Mouse (Mus musculus) erythroblast, adult 5-6 weeks (primary cell): Measurements from ENCODE around the gene Msmp. TPM values are rescaled to one million over a fixed set of nuclear protein-coding genes. Genes with fewer than 3 reads are reported as not detected.
A peak's percentile ranks its signal among the peaks of the same experiment; 100 is the strongest.
"Not testable (repeated sequence)": the region's sequence is repeated elsewhere in the genome, so short reads cannot be mapped to it uniquely, and the experiment has no call there.

Source experiments
- ATAC-seq: replicated peaks from 2 replicates; pipeline ENCODE4 v1.8.0; 2016; ENCODE audit warnings: moderate number of reproducible peaks, mild to moderate bottlenecking, moderate TSS enrichment, inconsistent platforms; ENCODE audit not compliant: poor library complexity, low FRiP score, severe bottlenecking
- total RNA-seq, 2 experiments: library from RNA; stranded (forward) in 1 of 2; stranded (reverse) in 1 of 2; fragments of 150-400 nt in 1 of 2; fragments of 200-764, 138-1000 nt in 1 of 2; gene quantifications; 2 replicates each; pipeline versions ENCODE4 v1.2.3 to v1.2.4; 2015 to 2017; ENCODE audit warnings: low replicate concordance in 2 of 2

Msmp gene
- total RNA-seq, 2 experiments from 2014 or later: not detected

GRCm38 (mm10) chr4:43563601-43563875 is 20.8 kb downstream of the Msmp start:
- ATAC-seq: no peak

DNA sequence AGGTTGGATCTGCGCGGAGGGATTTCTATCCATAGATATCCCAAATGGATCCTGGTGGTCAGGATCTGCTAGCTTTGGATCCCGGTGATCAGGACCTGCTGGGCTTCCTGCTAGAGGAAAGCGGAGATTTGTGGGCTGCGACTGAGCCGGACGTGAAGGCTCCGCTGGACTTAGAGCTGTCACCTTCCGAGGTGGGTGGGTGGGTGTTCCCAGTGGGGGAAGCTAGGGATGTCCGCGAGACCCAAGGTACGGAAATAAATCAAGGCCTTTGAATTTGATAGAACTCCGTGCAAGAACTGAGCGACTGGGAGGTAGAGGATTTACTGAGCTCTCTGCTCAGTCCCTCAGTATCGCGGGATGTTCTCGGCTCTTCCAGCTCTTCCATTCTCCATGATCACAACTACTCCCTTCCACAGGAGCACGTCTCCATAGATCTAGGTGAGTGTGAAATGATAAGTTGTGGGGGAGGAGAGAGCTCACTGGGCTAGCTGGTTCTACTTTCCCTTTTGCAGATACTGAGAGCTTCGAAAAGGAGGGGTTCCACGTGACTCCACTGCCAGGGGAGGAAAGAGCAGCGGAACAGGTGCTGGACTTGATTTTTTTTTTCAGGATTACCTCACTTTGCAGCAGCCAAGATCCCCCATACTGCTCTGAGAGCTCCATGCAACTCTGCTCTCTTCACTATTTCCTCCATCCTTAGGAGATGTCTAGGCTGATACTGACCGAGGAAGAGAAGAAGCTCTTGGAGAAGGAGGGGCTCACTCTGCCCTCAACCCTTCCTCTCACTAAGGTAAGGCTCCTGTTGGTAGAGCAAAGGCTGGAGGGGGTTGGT is 21.3 kb downstream of the Msmp start:
- ATAC-seq: no peak

- peak; percentile 83 for ATAC-seq
Observed at GRCm38 (mm10) chr4:43561997-43562768, 22.1 kb downstream of the Msmp start, which contains the start of the genes Creb3 and Tln1. Gene Creb3 (plus strand): TSS chr4:43562332. Gene Tln1 (minus strand): TSS chr4:43562691.

GRCm38 (mm10) chr4:43561436-43561996 is 22.8 kb downstream of the Msmp start:
- peak; percentile 58 for ATAC-seq

DNA sequence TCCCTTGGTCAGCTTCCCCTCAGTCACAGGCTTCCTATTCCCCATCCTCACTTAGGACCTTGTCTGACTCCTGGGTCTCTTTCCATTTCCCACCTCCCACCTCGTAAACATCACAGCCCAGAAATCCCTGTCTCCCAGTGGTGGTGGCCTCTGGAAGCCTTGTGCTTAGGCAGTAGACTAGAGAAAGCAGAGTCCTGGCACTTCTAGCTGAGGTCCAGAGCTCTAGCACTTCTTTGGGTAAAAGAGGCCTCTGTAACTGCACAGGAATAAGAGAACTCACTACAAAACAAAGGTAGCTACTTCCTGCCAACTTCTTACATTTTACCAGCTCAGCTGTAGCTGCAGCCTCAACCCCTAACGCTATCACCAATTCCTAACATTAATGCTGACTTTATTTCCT is 23.3 kb downstream of the Msmp start:
- ATAC-seq: no peak

GRCm38 (mm10) chr4:43560243-43560611 is 24.1 kb downstream of the Msmp start:
- no peak for ATAC-seq

DNA sequence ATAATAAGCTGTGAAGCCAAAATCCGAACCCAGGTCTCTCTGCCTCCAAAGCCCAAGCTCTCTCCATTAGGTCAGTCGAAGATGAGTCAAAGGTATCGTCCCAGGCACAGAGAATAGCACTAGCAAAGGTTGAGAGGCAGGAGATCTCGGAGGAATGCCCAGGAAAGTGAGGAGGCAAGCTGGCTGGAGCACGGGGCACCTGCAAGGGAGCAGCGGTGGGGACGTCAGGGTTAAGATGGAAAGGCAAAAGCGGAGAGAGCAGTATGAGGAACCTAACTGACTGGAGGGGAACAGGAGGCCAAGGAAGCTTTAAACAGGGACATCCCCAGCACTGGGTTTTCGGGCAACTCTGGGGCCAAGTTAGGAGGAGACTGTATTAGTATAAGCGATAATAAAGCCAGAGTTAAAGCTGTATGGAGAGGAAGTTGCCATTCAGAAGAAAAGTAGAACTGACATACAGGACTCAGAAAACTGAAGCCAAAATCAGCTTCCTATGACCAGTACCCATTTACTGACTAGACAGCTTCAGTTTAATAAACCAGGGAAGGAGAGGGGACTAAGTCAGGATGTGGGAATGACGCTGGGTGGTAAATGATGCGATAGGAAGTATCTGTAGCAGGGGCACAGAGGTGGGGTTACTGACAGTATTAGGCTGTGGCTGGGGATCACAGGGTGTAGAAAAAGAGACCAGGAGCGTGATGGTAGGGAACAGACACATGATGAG is 24.6 kb downstream of the Msmp start:
- no peak for ATAC-seq

DNA sequence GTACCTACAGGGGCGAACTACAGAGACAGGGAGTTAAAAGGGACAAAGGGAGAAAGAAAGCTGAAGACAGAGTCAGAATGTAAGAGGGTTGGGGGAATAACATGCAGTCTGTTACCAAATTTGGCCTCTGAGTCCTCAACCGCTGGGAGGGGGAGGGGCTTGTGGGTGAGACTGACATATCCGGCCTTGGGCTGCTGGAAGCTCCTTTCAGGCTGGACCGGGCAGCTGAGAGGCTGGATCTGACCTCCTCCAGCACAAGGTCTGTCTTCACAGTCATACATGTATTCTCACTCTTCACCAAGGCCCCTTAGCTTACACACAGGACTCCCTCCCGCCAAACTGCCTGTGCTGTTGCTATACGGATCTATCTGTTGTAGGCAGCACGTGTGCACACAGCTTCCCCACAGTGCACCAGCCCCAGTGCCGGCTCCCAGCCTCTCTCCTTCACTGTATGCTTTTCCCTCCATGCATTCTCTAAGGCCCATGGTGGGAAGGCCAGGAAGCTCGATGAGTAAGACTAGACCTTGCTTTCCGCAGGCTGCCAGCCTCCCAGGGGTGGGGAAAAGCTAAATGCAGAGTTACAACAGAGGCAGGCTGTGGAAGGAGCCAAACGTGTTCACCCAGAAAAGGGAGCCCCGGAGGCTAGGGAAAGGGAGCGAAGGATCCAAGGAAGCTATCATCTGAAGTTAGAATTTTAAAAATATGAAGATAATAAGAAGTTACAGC is 25.5 kb downstream of the Msmp start:
- no peak for ATAC-seq

DNA sequence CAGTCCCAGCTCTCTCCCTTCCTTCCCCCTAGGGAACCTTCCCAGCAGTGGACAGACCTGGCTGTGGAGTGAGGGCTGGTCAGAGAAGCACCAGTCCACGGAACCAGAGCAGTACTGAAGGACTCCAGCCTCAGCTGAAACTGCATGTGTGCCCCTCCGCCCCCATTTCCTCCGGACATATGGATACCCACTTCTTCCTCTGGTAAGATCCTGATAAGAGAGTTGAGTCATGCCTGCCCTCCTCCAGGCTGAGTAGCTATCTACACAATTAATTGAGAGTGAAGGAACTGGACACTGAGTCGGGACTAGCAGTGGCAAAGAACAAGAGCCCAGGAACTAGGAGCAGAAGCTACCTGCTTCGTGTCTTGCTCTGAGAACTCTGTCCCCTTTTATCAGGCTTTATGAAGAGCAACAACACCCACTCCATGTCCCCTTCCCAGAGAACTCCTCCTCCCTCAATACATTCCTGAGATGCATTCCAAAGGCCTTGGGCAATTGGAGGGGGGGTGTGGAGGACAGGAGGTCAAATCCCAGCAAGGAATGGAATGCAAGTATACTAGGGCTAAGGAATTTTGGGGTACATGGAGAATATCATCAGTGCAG is 26.2 kb downstream of the Msmp start:
- ATAC-seq: no peak

- ATAC-seq: no peak
Observed at GRCm38 (mm10) chr4:43555926-43556325, 28.4 kb downstream of the Msmp start.

DNA sequence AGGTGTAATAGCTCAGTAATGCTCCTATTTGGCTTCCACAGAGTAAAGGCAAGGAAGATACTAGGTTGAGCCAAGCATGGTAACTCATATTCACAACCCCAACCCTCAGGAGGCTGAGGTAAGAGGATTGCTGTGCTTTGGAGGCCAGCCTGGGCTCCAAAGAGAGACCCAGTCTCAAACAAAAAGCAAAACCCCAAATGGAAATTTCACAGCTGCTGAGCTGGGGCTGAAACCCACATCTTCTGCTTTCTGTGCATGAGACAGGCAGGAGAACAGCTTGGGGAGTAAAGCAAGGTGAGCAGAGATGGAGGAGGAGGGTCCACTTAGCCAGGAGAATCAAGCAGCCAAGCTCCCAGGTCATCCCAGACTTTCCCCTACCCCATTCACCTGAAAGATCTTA is 30.4 kb downstream of the Msmp start:
- ATAC-seq: no peak

DNA sequence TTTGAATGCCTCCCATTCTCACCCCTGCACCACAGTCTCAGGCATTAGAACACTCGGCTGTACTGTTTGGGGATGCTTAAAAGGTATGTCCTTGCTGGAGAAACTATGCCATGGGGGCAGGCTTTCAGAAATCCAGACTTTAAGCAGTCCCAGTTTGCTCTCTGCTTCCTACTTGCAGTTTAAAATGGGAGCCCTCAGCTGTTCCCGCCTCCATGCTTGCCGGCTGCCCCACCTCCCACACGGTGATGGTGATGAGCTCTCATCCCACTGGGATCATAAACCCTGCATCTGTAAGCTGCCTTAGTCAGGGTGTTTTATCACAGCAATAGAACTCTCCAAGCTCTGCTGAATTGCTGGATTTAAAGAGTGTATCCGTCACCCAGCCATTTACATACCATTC is 31.9 kb downstream of the Msmp start:
- no peak for ATAC-seq

GRCm38 (mm10) chr4:43551854-43552253 is 32.4 kb downstream of the Msmp start:
- not testable (repeated sequence) for ATAC-seq

GRCm38 (mm10) chr4:43549055-43549454 is 35.2 kb downstream of the Msmp start:
- ATAC-seq: no peak

DNA sequence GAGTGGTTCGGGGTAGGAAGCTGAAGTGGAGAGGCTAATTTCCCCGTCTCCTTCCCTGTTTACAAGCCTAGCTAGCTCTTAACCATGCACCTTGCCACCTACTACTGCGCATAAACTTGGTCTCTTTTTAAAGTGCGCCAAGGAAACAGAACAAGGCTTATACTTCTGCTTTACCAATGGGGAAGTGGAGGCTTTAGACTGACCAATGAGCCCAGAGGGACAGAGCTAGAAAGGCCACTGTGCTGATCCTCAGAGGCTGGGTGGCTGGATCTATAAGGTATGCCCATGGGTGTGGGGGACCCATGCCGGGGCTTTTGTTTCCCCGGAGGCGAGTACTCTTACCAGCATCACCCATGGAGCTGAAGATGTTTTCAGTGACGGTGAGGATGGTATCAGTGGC is 37.1 kb downstream of the Msmp start:
- no peak for ATAC-seq

DNA sequence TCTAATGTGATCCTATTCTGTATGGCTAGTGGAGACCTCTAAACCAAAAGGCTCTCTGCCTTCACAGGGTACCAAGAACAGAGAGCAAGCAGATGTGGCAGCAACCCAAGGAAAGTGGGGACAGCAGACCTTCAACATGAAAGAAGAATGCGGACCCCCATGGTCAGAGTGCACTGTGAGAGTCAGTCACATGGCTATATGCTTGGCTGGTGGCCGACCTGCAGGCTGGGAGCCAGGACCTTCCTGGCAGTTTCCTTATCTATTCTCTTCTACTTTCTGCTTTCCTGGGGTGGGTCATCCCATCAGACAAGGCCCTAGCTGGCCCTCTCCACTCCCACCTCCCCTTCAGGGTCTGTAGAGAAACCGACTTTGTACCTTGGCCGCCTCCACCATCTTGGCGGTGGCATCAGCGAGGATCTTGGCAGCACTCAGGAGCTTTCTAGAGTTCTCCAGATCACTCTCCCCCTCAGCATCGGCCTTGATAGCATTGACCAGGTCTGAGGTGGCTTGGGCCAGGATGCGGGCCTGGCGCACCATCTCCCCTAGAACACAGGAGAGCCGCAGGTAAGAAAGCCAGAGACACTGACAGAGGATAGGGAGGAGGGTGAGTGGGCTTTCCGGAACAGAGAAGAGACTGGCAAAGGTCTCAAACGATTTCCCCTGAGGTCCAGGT is 37.8 kb downstream of the Msmp start:
- ATAC-seq: no peak

DNA sequence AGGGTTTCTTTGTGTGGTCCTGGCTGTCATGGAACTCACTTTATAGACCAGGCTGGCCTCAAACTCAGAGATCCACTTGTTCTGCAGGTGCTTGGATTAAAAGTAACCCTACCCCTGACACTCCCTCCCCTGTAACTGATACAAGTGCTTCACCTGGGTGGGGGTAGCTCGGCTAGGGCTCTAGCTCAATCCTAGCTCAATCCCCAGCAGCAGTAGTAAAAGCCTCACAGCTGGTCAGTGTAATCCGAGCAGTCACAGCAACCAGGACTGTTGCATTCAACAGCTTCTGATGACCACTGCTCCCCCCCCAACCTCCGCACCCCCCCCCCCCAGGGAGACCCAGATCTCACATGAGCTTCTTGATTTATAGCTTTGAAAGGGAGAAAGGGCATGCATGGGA is 42.2 kb downstream of the Msmp start:
- no peak for ATAC-seq

DNA sequence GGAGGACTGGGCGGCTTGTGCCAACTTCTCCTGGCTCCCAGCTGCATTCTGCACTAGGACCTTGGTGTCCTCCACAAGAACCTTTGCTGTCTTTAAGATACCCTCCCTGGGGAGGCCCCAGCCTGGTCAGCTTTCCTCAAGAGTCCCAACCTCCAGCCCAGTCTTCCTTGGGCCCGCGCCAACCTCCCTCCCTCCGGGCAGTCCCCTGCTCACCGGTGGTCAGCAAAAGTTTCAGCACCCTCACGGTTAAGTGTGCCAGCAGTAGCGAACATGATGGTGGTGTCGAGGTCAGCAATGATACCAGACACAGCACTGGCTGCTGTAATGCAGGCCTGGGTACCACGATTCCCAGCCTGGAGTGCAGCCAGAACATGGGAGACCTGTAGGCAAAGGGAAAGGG is 48.3 kb downstream of the Msmp start:
- ATAC-seq: no peak

- no peak for ATAC-seq
Observed at GRCm38 (mm10) chr4:43535628-43536027, 48.7 kb downstream of the Msmp start.
